Mouse (Mus musculus) bone marrow macrophage, adult 2 months (primary cell): Measurements from ENCODE around the gene Ldah.

Experiments
- CTCF ChIP-seq: IDR thresholded peaks from 2 replicates; pipeline ENCODE4 v1.5.1; 2012; ENCODE audit warnings: low read depth, mild to moderate bottlenecking, low read length, moderate library complexity
- POLR2A ChIP-seq: IDR thresholded peaks from 2 replicates; pipeline ENCODE4 v1.6.1; 2012; ENCODE audit warnings: mild to moderate bottlenecking, low read depth, low read length, borderline replicate concordance

DNA sequence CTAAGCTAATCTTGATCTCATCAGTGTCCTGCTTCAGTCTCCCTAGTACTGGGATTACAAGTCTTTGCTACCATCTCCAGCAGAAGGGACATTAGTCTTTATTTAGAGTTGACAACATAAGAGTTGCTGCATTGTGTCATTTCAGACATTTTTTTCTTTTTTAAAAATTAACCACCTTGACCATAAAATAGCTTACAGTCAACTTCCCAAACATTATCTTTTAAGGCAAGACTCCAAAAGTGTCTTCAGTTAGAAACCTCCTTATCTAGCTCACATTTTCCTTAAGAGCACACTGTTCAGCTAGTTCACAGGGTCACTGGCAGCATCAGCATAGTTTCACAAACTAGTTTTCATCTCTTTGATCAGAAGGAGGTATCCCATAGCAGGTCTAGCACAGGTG, 19.7 kb upstream of the Ldah start:
- no peak for TF ChIP-seq CTCF
- TF ChIP-seq POLR2A, result no peak
